Mouse (Mus musculus) A20 (cell line): ENCODE measurements around the gene Arhgap23.
A peak's percentile ranks its signal among the peaks of the same experiment; 100 is the strongest.

ENCODE experiments used
- DNase-seq: peaks from one replicate; pipeline ENCODE4 v3.0.0-alpha.2; 2011; ENCODE audit warnings: low read depth, low spot score

Arhgap23 gene

DNA sequence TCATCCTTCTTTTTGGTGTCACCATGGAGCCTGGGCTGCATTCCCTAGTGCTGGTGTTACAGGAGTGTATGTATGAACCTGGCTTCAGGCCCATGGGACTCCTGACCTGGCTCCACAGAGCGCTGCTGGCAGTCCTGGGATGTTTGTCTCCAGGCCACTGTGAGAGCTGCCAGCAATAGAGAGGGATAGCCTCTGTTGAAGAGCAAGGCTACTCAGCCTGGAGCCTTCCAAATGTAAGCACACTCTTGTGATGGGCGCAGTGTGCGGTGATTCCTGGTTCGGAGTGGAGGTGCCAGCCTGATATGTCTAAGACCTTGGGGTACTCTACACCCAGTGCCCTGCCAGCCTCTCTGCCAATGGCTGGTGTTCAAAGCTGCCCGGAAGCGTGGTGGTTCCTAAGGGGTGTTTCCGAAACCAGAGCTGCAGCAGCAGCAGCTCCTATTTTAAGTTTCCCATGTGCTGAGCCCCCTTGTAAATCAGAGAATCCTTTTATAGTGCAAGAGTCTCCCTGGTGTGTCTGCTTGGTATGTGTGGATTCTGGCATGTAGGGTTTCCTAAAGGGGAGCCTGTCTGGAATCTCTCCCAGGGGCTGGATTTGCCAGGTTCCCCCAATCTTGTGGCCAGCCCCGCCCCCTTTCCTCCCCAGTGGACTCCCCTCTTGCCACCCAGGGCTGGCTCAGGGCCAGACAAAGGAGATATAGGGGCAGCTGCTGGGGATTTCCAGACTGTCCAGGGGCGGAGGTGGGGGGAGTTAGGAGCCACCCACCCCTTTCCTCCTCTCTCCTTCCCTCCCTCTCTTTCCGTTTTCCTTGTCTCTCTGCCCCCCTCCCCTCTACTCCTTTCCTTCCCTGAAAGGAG, 9.0 kb upstream of the Arhgap23 start:
- DNase-seq: no peak

DNA sequence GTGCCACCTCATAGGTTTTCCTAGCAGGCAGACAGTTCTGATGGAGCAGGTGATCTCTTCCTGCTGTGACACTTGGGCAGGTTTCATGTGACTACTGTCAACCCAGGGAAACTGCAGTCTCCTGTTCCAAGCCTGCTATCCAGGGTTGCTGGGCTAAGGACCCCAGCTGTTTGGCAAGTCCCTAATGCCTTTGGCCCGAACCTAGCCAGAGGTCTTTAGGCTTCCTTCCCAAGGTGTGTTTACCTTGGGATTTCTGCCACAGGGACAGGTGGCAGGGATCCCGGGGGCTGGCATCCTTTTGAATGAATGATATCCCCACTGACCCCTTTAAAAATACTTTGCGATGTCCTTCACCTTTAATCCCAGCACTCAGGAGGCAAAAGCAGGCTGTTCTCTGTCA, 7.9 kb upstream of the Arhgap23 start:
- DNase-seq: no peak

DNA sequence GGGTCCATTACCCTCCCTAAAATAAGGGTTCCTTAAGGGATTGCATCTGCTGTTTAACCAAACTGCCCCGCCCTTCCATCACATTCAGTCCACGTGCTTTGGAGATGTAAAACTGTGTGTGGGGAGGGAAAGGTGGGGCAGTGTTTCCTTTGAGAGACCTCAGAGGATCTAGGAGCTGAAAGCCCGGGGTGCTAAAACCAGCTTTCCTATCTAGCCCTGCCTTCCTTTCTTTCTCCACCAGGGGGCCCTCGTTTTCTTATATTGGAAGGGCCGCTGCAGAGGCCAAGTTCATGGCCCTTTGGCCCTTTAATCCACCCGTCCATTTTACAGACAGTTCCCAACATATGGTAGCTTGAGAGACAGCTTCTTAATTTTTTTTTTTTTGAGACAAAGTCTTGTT, 7.2 kb upstream of the Arhgap23 start:
- DNase-seq: peak; percentile 77

DNA sequence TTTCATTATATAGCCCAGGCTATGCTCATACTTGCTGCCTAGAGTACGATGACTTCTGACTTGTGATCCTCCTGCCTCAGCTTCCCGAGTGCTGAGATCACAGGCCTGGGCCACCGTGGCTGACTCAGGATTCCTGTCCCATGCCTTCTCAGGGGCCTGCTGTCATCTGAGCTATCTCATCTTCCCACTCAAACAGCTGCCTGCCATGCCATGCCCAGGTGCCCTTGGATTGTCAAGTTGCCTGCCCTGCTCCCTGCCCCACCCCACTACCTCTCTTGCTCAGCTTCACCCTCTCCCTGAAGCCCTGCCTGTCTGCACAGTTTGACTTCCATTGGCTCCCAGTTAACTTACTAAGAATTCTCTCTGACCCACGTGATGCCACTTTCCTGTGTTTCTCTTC, 4.4 kb upstream of the Arhgap23 start:
- no peak for DNase-seq

DNA sequence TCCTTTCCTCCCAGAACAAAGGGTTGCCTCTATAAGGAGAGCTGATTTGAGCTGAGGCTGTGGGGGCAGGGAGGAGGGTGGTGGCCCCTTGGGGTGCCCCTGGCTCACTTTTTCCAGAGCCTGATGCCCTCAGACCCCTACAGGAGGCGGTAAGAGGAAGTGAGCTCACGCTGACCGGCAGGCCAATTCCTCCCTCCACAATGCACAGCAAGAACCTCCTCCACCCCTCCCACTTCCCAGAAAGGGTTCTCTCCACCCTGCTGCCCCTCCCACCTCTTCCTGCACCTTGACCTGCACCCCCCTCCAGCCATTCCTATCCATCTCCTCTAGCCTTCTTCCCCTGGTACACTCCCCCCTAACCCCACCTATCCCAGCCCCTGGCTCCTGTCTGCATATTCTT, 3.2 kb upstream of the Arhgap23 start:
- peak; percentile 30 for DNase-seq

DNA sequence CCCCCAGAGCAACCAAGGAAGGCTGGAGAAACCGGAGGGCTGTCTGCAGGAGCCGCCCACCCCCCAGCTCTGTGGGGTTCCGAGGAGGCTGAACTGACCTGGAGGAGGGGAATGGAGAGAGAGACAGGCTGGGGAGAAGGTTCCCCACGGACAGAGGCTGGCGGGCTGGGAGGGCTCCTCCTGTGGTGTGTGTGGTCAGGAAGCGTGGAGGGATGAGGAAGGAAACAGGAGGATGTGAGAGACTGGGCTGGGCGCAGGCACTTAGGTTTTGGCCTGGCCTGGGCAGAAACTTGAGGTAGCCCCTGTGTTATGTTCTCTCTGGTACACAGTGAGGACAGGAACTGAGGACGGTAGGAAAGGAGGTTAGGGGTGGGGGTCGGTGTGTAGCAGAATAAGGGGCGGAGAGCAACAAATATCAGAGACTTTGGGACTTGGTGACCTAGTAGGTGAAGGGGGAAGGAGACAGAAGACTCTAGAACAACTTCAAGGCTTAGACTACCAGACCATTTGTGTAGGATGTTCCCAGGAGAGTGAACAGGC, 2.5 kb upstream of the Arhgap23 start:
- no peak for DNase-seq

DNA sequence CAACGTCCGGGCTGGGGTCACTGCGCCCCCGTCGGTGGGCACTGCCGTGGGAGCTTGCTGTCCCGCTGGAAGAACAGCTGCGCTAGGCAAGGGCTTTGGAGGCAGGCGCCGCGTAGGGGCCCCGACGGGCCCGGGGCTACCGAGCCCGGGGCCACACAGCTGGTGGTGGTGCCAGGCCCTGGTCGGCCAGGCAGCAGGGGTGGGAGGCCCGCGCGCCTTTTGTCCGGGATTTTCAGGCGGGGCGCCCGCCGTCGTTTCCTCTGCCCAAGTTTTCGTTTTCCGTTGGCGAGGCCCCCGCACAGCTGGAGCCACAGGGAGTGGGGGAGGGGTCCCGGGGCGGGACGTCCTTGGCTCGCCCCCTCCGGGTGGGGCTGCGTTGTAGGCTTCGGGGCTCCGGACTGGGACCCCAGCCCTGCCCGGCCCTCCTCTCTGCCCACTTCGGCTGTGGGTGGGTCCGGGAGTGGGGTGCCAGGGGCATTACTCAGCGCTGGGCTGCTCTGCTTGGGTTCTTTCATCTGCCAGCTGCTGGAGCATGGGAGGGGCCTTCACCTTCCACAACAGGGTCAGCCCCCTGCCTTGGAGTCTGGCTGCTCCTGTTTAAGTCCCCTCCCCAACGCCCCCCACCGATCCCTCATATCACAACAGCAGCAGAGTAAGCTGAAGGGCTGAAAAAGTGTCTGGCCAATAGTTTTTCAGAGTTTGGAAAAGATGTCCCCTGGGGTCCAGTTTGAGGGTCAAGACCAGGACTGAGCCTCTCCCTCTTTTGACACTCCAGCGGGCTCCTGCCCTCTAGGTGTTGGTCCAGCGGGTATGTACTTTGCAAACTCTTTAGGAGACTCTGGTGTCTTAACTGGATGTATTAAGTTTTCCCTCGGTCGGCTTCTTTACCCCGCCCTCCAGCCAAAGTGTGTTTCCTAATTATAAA, 641 bp downstream of the Arhgap23 start:
- DNase-seq: no peak

DNA sequence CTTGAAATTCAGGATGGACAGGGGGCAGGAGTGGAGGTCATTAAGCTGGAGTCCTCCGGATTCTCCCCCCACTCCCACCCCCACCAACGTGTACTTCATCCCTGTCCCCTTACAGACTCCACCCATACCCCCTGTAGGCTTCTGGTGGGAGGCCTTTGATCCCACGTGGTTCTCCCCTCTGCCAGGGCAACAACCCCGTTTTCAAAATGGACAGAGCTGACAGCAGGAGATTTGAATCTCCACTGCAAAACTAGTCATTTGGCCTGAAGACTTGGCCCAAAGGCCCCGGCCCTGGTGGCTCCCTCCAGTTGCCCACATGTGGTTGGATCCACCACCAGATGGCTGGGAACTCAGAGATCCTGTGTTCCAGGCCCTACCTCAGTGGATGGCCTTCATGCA, 1.3 kb downstream of the Arhgap23 start:
- no peak for DNase-seq

DNA sequence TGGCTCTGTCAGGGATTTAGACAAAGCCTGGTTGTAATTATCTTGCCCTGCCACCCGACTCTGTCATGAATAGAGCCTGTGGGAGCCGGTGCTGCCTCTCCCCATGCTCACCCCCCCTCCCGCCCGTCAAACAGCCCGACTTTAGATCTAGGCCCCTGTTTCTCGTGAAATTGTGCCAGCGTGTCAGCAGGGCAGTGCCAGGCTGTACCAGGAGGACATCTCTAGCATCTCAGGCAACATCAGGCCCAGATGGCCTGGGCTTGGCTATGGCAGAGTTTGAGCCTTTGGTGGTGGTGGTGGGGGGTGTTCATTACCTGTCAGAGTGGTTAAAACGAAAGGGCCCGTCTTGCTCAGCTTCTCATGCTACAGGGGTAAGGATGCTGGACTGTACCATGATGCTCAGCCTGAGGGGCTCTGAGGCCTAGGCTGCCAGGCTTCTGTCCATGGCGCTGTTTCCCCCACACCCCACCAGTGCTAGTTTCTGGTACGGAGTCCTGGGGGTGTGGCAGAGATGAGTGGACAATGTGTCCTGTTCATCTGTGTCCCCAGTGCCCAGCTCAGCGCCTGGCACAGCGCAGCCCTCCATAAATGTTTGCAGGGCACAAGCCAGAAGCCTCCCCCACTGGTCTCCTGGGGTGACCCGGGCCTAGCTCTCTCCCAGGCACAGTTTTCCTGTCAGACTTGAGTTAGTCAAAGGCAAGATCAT, 3.7 kb downstream of the Arhgap23 start:
- DNase-seq: no peak

DNA sequence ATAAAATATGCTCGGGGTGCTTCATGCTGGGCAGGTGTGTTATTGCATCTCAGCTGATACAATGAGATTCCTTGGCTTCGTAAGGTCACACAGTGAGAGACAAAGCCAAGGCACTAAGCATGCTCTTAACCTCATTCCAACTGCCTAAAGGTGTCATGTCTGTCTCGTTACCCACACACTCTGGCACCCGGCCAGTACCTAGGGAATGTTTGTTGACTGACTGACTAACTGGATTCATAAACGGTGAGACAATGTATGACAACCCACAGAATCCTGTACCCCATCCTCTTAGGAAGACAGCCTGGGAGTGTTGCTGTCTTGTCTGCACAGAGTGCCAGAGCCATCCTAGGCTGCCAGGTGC, 4.2 kb downstream of the Arhgap23 start:
- no peak for DNase-seq

DNA sequence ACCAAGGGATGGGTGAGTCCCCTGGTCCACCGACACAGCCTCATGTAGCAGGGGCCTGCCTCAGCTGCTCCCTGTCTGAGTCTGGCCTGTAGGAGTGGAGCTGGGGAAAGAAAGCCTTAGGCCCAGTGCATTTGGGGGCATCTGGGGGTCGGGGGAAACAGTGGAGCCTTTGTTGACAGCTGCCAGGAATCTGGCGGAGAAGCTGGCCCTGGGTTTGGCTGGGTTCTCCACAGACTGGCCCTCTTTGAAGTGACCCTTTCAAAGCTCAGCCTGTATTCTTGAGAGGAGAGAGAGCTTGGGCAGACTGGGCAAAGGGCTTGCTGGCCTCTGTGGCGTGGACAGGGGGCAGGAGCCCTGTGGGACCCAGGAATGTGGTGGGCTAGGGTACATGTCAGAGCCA, 7.2 kb downstream of the Arhgap23 start:
- no peak for DNase-seq

DNA sequence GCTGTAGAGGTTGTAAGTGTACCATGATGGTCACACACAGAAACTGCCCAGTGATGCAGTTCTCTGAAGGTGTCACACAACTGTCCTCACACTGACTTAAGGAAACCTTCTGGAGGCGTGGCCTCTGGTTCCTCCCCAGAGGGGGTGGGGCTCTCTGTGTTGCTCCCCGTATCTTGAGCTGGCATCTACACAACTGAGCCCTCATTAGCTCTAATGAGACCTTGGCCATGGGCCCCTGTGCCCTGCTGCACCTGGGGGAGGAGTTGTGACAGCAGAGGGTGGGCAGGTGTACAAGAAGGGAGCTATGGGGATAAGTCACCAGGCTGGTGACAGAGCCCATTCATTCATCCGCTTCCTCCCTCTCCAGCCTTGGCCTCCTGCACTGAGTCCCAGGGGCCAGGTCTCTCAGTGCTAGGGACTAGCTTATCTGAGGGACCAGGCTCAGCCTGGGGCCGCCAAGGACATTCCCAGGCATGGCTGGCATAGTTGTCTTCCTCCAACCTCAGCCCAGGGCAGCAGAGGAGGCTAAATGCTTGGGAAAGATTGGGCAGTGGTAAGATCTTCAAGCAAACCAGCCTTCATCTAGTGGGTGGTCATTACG, 8.9 kb downstream of the Arhgap23 start:
- DNase-seq: peak; percentile 23

DNA sequence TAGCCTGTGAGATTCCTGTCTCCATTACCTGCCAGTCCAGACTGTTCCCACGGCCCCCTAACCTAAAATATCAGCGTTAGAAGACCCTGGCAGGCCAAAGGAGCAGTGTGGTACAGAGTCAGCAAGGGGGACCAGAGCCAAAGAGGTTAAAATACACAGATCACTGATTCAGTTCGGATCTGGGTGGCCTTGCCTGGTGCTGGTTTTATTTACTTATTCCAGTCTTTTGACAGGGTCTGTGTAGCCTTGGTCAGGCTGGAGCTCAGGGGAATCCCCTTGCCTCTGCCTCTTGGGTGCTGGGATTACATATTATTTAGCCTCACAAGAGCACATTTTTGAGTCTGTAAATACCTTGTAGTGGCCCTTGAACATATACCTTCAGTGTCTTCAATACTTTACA, 9.5 kb downstream of the Arhgap23 start:
- DNase-seq: no peak

DNA sequence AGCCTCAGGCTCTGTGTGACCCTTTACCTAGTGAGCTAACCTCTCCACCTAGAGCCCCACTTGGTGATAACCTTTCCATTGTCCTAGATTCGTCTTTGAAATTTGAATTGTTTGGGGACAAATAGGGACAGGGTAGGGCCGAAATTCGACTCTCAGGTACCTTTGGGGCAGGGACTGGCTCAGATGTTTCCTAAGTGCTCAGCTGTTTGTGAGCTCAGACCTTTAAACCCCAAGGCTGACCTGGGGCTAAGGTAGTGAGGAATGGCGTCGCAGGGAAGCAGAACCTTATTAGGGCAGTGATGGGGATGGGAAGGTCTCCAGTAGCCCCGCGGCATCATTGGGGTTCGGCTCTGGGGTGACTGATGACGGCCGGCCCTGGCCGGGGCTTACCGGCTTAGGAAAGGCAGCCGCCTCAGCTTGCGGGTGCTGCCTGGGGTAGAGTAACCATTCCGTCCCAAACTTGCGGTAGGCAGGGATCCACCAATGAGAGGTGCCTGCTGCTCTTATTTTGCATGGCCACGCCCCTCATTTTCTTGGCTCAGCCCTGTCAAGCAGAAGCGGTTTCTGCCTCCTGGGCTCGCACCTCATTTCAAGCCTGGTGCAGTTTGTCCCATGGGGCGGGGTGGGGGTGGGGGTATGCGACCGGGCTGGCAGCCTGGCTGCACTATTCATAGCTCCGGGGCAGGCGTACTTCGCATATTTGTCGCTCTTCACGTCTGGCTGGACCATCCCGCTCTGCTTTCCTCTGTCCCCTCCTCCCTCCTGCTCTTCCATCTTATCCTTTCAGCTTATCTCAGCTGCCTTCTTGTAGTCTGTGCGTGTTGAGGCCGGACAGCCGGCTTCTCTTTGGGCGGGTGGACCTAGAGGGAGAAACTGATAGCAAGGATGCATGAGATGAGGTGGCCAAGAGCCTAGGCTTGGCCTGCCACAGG, 12.7 kb downstream of the Arhgap23 start:
- DNase-seq: peak; percentile 95

DNA sequence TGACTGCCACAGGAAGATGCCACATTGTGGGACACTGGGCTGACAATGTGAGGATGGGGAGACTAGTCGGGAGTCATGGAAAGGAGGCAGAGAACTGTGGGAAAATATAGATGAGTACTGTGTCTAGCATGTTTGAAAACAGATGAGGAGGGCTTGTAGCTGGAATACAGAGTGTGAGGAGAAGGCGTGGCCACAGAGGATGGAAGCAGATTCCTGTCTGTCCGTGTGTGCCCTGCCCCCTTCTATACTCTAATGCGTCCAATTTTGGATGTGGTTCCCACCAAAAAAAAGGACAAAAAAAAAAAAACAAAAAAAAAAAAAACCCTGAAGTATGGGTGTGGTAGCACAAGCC, 13.4 kb downstream of the Arhgap23 start:
- DNase-seq: no peak

DNA sequence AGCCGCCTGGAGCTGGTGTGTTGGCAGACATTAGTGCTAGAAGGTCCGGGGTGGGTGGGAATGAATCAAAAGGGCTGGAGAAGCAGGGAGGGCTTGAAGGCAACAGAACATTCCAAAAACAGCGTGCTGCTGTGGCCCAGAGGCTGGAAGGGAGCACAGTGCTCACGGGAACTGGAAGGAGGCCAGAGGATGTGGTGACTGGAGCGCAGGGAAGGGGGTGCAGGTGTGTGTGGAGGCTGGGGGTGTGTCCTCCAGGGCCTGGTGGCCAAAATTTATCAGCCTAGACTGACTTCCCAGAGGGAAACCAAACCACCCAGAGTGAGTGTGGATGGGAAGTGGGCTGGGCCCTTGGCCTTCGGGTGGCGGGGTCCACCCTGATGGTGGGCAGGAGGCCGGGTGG, 14.3 kb downstream of the Arhgap23 start:
- DNase-seq: no peak

DNA sequence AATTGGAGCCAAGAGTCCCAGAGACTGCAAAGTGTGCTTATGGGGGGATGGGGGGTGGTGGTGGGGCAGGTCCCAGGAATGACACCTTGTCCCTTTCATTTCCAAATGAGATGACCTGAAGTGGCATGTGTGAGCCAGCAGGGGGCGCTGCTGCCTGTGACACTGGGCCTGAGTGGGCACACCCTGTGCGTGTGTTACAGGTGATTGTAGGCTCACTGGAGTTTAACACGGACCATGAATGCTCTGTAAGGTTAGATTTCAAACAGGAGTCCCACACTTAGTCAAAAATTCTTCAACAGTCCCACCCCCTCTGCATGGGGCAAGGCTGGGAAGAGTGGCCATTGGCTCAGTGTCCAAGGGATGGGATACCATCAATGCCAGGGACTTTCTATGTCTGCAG, 16.7 kb downstream of the Arhgap23 start:
- DNase-seq: peak; percentile 72

DNA sequence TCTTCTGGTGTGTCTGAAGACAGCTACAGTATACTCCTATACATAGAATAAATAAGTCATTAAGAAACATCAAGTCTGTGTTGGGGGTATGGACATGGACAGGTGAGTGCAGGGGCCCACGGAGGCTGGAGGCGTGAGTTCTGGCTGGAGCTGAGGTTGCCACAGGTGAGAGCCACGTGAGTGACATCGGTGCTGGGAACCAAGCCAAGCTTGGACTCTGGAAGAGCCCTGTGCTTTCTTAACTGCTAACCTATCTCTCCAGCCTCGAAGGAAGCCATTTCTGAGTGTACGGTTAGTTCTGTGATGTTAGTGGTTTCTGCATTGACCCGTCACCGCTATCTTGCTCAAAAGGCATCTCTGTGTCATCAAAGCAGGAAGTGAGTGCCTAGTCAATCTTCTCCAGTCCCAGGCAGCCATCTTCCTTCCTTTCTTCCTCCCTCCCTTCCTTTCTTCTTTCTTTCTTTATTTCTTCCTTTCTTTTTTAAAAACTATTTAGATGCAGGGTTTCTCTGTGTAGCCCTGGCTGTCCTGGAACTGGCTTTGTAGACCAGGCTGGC, 17.7 kb downstream of the Arhgap23 start:
- DNase-seq: no peak

DNA sequence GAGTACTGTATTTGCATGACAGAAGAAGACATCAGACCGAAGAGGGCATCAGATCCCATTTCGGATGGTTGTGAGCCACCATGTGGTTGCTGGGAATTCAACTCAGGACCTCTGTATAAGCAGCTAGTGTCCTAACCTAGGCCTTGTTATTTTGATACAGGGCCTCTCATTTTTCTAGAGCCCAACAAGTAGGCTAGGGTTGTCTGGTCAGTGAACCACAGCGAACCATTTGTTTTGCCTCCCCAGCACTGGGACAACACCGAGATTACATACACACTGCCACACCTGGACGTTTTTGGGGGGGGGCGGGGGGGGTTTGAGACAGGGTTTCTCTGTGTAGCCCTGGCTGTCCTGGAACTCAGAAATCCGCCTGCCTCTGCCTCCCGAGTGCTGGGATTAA, 18.8 kb downstream of the Arhgap23 start:
- DNase-seq: peak; percentile 68
